Mouse (Mus musculus): ENCODE measurements at regions not wholly inside any gene's neighbourhood (a gene's known extent, or its start where the extent isn't known, plus 50 kb on each side); places are given as distances from the start of the nearest gene placed in this dataset.
A peak's percentile ranks its signal among the peaks of the same experiment; 100 is the strongest.

GRCm38 (mm10) chr11:23977096-23977495 lies 82.0 kb upstream of the Papolg start:
- Histone ChIP-seq H3K4me1 (replicated peaks; ENCODE audit: control insufficient read depth, insufficient read depth, low read length) (no peaks in the 10 kb centered on the region), H3K27ac (ENCODE audit: low read depth, low read length) (no peak overlapping the region), H3K4me2 (replicated peaks; ENCODE audit: low read depth) (no peak overlapping the region), H3K9ac (ENCODE audit: low read depth, low read length) (no peak overlapping the region), H3K4me3 (ENCODE audit: low read depth, low read length) (no peak overlapping the region), H3K27me3 (replicated peaks; ENCODE audit: control insufficient read depth, insufficient read depth, low read length) (no peaks in the 10 kb centered on the region), H3K36me3 (ENCODE audit: control insufficient read depth, insufficient read depth) (no peaks in the 10 kb centered on the region), H3K9me3 (ENCODE audit: control insufficient read depth) (no peaks in the 10 kb centered on the region)
- WGBS, result 81% methylated on average over 8 of the region's 8 CpGs
- ATAC-seq, result no peak
- no peak for TF ChIP-seq CTCF (IDR thresholded peaks at IDR 0.05; ENCODE audit: low read depth)

GRCm38 (mm10) chr11:23954323-23954722 lies 59.3 kb upstream of the Papolg start:
- H3K9ac ChIP-seq (ENCODE audit: low read depth, low read length), result no peak overlapping the region
- no peaks in the 10 kb centered on the region for H3K36me3 ChIP-seq (ENCODE audit: control insufficient read depth, insufficient read depth)
- ATAC-seq, result no peak
- no peaks in the 10 kb centered on the region for H3K9me3 ChIP-seq (ENCODE audit: control insufficient read depth)
- peak; percentile 61 for TF ChIP-seq CTCF (IDR thresholded peaks at IDR 0.05; ENCODE audit: low read depth)
- no peak overlapping the region for H3K27ac ChIP-seq (ENCODE audit: low read depth, low read length)
- no peak overlapping the region for H3K4me3 ChIP-seq (ENCODE audit: low read depth, low read length)
- H3K4me2 ChIP-seq (replicated peaks; ENCODE audit: low read depth), result peak overlapping the region; percentile 40; the same call in 1 of the 2 replicates
- 2% methylated on average over 4 of the region's 4 CpGs for WGBS
- no peaks in the 10 kb centered on the region for H3K4me1 ChIP-seq (replicated peaks; ENCODE audit: control insufficient read depth, insufficient read depth, low read length)
- no peaks in the 10 kb centered on the region for H3K27me3 ChIP-seq (replicated peaks; ENCODE audit: control insufficient read depth, insufficient read depth, low read length)

GRCm38 (mm10) chr11:23945966-23946365 lies 50.9 kb upstream of the Papolg start:
- no peak for TF ChIP-seq CTCF (IDR thresholded peaks at IDR 0.05; ENCODE audit: low read depth)
- H3K4me3 ChIP-seq (ENCODE audit: low read depth, low read length), result no peak overlapping the region
- H3K36me3 ChIP-seq (ENCODE audit: control insufficient read depth, insufficient read depth), result no peaks in the 10 kb centered on the region
- no peaks in the 10 kb centered on the region for H3K4me1 ChIP-seq (replicated peaks; ENCODE audit: control insufficient read depth, insufficient read depth, low read length)
- H3K9me3 ChIP-seq (ENCODE audit: control insufficient read depth), result no peaks in the 10 kb centered on the region
- no peak overlapping the region for H3K27ac ChIP-seq (ENCODE audit: low read depth, low read length)
- no peak for ATAC-seq
- no peak overlapping the region for H3K4me2 ChIP-seq (replicated peaks; ENCODE audit: low read depth)
- no peak overlapping the region for H3K9ac ChIP-seq (ENCODE audit: low read depth, low read length)
- no peaks in the 10 kb centered on the region for H3K27me3 ChIP-seq (replicated peaks; ENCODE audit: control insufficient read depth, insufficient read depth, low read length)

Measured in intestine, postnatal 0 days (tissue).